Mouse (Mus musculus) lung, postnatal 0 days (tissue): ENCODE results near the gene Fdx1l.

Experiments
- CTCF ChIP-seq: IDR thresholded peaks from 2 replicates; pipeline ENCODE4 v1.5.1; 2016; ENCODE audit warnings: antibody characterized with exemption, mild to moderate bottlenecking
- EP300 ChIP-seq: IDR thresholded peaks from 2 replicates; pipeline ENCODE4 v1.6.1; 2016; ENCODE audit warnings: antibody characterized with exemption, mild to moderate bottlenecking, control low read depth

- TF ChIP-seq EP300, result no peak
- TF ChIP-seq CTCF, result no peak
Observed at GRCm38 (mm10) chr9:21041308-21041707, 32.1 kb downstream of the Fdx1l start.
